Mouse (Mus musculus): ENCODE results near the gene Gpatch3. TPM values are rescaled to one million over a fixed set of nuclear protein-coding genes. Genes with fewer than 3 reads are reported as not detected.

Gene Gpatch3
- polyA plus RNA-seq, 1 experiment from 2014 or later: 7.5 TPM

DNA sequence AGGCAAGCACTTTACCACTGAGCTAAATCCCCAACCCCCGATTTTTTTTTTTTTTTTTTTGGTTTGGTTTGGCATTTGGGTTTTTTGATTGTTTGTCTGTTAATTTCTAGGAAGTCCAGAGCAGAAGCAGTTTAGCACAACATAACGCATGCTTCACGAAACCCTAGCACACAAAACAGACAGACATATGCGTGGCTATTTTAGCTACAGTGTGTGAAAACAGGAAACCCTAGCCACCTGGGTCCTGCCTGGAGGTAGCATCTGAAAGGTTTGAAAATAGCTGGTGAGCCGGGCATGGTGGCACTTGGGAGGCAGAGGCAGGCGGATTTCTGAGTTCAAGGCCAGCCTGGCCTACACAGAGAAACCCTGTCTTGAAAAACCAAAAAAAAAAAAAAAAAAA lies 21.5 kb downstream of the Gpatch3 start:
- Histone ChIP-seq H3K4me2 (replicated peaks) (no peak overlapping the region), H3K27me3 (peaks cover 31% of the 10 kb centered on the region), H3K4me3 (no peak overlapping the region), H3K4me1 (peaks cover 13% of the 10 kb centered on the region), H3K27ac (no peak overlapping the region), H3K36me3 (peaks cover 19% of the 10 kb centered on the region), H3K9ac (no peak overlapping the region), H3K9me3 (no peaks in the 10 kb centered on the region)
- ATAC-seq (ENCODE audit: low FRiP score, low read depth): no peak
- 82% methylated on average over 6 of the region's 6 CpGs for WGBS

DNA sequence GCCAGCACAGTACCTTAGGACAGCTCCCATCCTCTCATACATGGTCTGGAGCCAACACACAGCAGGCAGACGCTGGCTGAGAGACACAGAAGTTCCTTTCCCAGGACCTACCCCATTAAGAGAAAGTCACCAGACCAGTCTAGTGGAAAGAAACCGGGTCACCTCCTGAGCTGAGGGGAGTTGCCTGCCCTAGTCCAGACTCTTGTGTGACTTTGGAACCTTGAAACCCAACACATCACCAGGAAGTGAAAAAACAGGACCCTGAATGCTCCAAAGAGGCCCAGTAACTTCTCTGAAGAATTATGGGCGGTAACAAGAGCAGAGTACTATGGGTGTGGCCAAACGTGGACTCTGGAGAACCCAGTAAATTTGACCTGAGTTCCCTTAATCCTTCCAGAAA lies 24.1 kb downstream of the Gpatch3 start:
- Histone ChIP-seq H3K27me3 (peaks cover 57% of the 10 kb centered on the region), H3K9me3 (no peaks in the 10 kb centered on the region), H3K4me2 (replicated peaks) (peak overlapping the region; percentile 79), H3K9ac (no peak overlapping the region), H3K36me3 (peaks cover 8% of the 10 kb centered on the region), H3K4me3 (no peak overlapping the region), H3K27ac (no peak overlapping the region; the same call in 1 of the 2 replicates), H3K4me1 (peaks cover 19% of the 10 kb centered on the region)
- no peak for ATAC-seq (ENCODE audit: low FRiP score, low read depth)
- 47% methylated on average over 4 of the region's 4 CpGs for WGBS

- WGBS: 23% methylated on average over 7 of the region's 7 CpGs
- Histone ChIP-seq H3K27ac (no peak overlapping the region; the same call in 1 of the 2 replicates), H3K4me3 (peak overlapping the region; percentile 54), H3K4me2 (replicated peaks) (peak overlapping the region; percentile 79), H3K9me3 (no peaks in the 10 kb centered on the region), H3K4me1 (peaks cover 19% of the 10 kb centered on the region), H3K36me3 (peaks cover 13% of the 10 kb centered on the region), H3K27me3 (peaks cover 58% of the 10 kb centered on the region), H3K9ac (peak overlapping the region; percentile 63)
- no peak for ATAC-seq (ENCODE audit: low FRiP score, low read depth)
Observed at GRCm38 (mm10) chr4:133599116-133599515, 24.6 kb downstream of the Gpatch3 start.

DNA sequence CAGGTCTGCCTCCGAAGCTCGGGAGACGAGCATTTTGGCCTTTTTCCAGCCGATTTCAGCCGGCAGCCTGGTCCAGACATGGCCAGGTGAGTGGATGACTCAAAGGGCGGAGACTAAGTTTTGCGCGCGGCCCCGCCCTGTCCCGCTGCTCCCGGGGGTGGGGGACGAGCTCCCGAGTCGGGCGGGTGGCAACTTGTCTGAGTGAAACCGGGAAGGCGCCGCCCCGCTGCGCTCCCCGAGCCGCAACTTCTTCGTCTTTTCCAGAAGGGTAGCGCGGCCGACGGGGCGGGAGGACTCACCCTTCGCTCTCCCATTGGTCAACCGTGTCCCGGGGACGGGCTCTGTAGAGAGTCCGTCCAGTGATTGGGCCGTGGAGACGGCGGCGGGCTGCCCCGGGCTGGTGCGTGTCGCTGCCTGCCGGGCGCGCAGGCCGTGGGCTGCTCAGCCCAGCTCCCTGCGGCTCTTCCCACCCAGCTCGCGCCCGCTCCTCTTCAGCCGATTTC lies 25.1 kb downstream of the Gpatch3 start:
- Histone ChIP-seq H3K27me3 (peaks cover 58% of the 10 kb centered on the region), H3K4me2 (replicated peaks) (peak overlapping the region; percentile 79), H3K9me3 (no peaks in the 10 kb centered on the region), H3K9ac (peak overlapping the region; percentile 63), H3K27ac (no peak overlapping the region), H3K4me1 (peaks cover 19% of the 10 kb centered on the region), H3K36me3 (peaks cover 15% of the 10 kb centered on the region), H3K4me3 (peak overlapping the region; percentile 54)
- ATAC-seq (ENCODE audit: low FRiP score, low read depth): peak; percentile 95
- WGBS: under 1% methylated on average over 50 of the region's 50 CpGs

DNA sequence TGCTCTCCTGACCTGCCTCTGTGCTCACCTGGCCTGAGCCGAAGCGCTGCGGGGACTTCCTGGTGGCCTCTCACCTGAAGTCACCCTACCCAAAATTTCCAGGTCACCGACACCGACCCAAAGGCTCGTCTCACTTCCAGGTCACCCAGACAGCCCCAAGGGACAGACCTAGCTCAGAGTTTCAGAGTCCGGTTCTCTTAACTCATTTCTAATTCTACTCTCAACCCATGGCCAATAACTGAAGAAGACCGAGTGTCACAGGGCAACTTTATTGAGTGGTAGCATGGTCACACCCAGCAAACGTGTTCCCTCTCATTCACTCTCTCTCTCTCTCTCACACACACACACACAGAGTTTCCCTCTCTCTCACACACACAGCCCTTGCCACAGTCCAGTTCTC lies 25.8 kb downstream of the Gpatch3 start:
- Histone ChIP-seq H3K4me1 (peaks cover 21% of the 10 kb centered on the region), H3K36me3 (peaks cover 21% of the 10 kb centered on the region), H3K4me3 (peak overlapping the region; percentile 54), H3K27me3 (peaks cover 58% of the 10 kb centered on the region), H3K9ac (peak overlapping the region; percentile 63), H3K4me2 (replicated peaks) (peak overlapping the region; percentile 79), H3K9me3 (no peaks in the 10 kb centered on the region), H3K27ac (peak overlapping the region; percentile 44; the same call in 1 of the 2 replicates)
- no peak for ATAC-seq (ENCODE audit: low FRiP score, low read depth)
- 12% methylated on average over 9 of the region's 9 CpGs for WGBS

- Histone ChIP-seq H3K4me3 (peak within 1 kb of the TSS; percentile 29), H3K4me2 (replicated peaks) (peak within 1 kb of the TSS; percentile 53), H3K9ac (peak within 1 kb of the TSS; percentile 31; the same call in 1 of the 2 replicates), H3K27me3 (peaks cover 58% of the 10 kb centered on the region), H3K4me1 (peaks cover 21% of the 10 kb centered on the region), H3K27ac (no peak within 1 kb of the TSS), H3K9me3 (no peaks in the 10 kb centered on the region), H3K36me3 (peaks cover 36% of the 10 kb centered on the region)
- no peak for ATAC-seq (ENCODE audit: low FRiP score, low read depth)
- WGBS: 1% methylated on average over 16 of the region's 16 CpGs
Observed at GRCm38 (mm10) chr4:133601721-133602218, 27.2 kb downstream of the Gpatch3 start, which contains the start of gene Sfn. Sfn (minus strand) TSS chr4:133602168.

- Histone ChIP-seq H3K4me2 (replicated peaks) (no peak overlapping the region), H3K4me1 (peaks cover 21% of the 10 kb centered on the region), H3K36me3 (peaks cover 48% of the 10 kb centered on the region), H3K27ac (no peak overlapping the region), H3K4me3 (no peak overlapping the region), H3K9ac (no peak overlapping the region), H3K27me3 (peaks cover 54% of the 10 kb centered on the region), H3K9me3 (no peaks in the 10 kb centered on the region)
- WGBS: 79% methylated on average over 5 of the region's 5 CpGs
- ATAC-seq (ENCODE audit: low FRiP score, low read depth): no peak
Observed at GRCm38 (mm10) chr4:133603056-133603455, 28.5 kb downstream of the Gpatch3 start.

DNA sequence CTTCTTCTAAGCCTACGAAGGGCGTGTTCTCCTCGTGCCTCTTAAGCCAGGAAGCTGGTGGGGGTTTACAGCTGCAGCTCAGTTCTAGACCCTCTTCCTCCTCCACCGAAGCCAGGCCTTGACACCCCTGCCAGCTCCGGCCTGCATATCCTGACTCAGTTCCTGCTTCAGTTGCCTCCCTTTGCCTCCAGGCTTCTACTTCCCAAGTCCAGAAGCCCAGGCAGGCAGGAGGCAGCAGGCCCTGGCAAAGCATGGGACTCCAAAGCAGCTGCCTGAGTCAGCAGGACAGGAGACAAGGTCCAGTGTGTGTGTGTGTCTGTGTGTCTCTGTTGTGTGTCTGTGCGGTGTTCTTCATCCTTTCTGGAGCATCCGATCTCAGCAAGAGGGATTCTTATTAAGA lies 29.6 kb downstream of the Gpatch3 start:
- H3K27me3 ChIP-seq: peaks cover 43% of the 10 kb centered on the region
- no peak overlapping the region for H3K4me2 ChIP-seq (replicated peaks)
- 81% methylated on average over 7 of the region's 7 CpGs for WGBS
- H3K9me3 ChIP-seq: no peaks in the 10 kb centered on the region
- H3K36me3 ChIP-seq: peaks cover 56% of the 10 kb centered on the region
- no peak overlapping the region for H3K27ac ChIP-seq
- no peak for ATAC-seq (ENCODE audit: low FRiP score, low read depth)
- no peak overlapping the region for H3K4me3 ChIP-seq
- H3K4me1 ChIP-seq: peaks cover 16% of the 10 kb centered on the region
- H3K9ac ChIP-seq: no peak overlapping the region

GRCm38 (mm10) chr4:133604856-133605255 lies 30.3 kb downstream of the Gpatch3 start:
- ATAC-seq (ENCODE audit: low FRiP score, low read depth): no peak
- Histone ChIP-seq H3K27me3 (peaks cover 36% of the 10 kb centered on the region), H3K36me3 (peaks cover 62% of the 10 kb centered on the region), H3K9me3 (no peaks in the 10 kb centered on the region), H3K4me3 (no peak overlapping the region), H3K4me1 (peaks cover 14% of the 10 kb centered on the region), H3K4me2 (replicated peaks) (no peak overlapping the region), H3K27ac (no peak overlapping the region; the same call in 1 of the 2 replicates), H3K9ac (no peak overlapping the region)
- 62% methylated on average over 6 of the region's 6 CpGs for WGBS

- Histone ChIP-seq H3K27ac (peak overlapping the region; percentile 48; the same call in 1 of the 2 replicates), H3K36me3 (peaks cover 67% of the 10 kb centered on the region), H3K9me3 (no peaks in the 10 kb centered on the region), H3K27me3 (peaks cover 31% of the 10 kb centered on the region), H3K4me3 (no peak overlapping the region), H3K4me2 (replicated peaks) (no peak overlapping the region), H3K4me1 (peaks cover 10% of the 10 kb centered on the region), H3K9ac (no peak overlapping the region)
- no peak for ATAC-seq (ENCODE audit: low FRiP score, low read depth)
- WGBS: 60% methylated on average over 9 of the region's 9 CpGs
Observed at GRCm38 (mm10) chr4:133605330-133605729, 30.8 kb downstream of the Gpatch3 start.

DNA sequence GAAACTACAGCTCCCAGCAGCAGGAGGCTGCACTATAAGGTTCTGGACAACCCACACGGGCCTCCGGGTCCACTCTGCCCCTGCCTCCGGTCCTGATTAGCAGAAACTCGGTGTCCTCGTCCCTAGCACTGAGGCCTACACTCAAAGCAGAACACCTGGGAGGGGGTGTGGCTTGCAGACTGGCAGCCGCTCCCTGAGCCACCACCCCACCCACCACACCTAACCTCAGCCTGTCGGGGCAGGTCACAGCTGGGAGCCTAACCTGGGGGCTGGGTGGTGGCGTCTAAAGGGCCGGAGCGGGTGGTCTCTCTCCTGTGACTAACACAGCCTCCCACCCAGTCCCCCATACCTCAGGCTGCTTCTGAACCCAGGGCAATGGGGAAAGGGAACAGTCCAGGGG lies 32.7 kb downstream of the Gpatch3 start:
- 67% methylated on average over 10 of the region's 10 CpGs for WGBS
- peaks cover 87% of the 10 kb centered on the region for H3K36me3 ChIP-seq
- peaks cover 2% of the 10 kb centered on the region; the same call in 1 of the 2 replicates for H3K4me1 ChIP-seq
- ATAC-seq (ENCODE audit: low FRiP score, low read depth): no peak
- peaks cover 15% of the 10 kb centered on the region for H3K27me3 ChIP-seq
- H3K4me3 ChIP-seq: no peak overlapping the region
- H3K4me2 ChIP-seq (replicated peaks): no peak overlapping the region
- H3K9me3 ChIP-seq: peaks cover 4% of the 10 kb centered on the region; the same call in 1 of the 2 replicates
- no peak overlapping the region for H3K9ac ChIP-seq
- H3K27ac ChIP-seq: no peak overlapping the region

- Histone ChIP-seq H3K4me1 (peaks cover 2% of the 10 kb centered on the region; the same call in 1 of the 2 replicates), H3K4me3 (no peak overlapping the region), H3K9ac (no peak overlapping the region), H3K4me2 (replicated peaks) (no peak overlapping the region), H3K27me3 (no peaks in the 10 kb centered on the region), H3K27ac (no peak overlapping the region), H3K36me3 (peaks cover 96% of the 10 kb centered on the region), H3K9me3 (peaks cover 8% of the 10 kb centered on the region; the same call in 1 of the 2 replicates)
- 18% methylated on average over 6 of the region's 6 CpGs for WGBS
- peak; percentile 42; the same call in 1 of the 2 replicates for ATAC-seq (ENCODE audit: low FRiP score, low read depth)
Observed at GRCm38 (mm10) chr4:133609719-133610118, 35.2 kb downstream of the Gpatch3 start.

All from limb, embryonic 13.5 days (tissue).